Mouse (Mus musculus): ENCODE results near the gene Aplp1.

The Aplp1 gene

DNA sequence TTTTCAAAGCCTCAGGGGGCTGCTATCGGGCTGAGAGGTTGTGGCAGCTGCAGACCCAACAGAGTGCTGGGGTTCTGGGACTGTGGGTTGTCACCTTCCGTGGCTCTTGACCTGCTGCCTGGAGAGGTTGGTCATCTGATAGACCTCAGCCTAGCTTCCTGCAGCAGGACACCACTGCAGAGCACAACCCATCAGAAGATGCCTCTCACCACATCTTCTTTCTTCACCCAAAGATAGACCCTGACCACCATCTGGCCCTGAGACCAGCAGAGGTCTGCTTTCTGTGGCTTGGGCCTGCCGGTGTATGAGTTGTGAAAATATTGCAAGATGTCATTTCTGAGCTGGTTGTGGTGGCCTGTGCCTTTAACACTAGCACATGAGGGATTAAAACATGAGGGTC lies 34.3 kb downstream of the Aplp1 start:
- DNase-seq (ENCODE audit: low spot score in 2 of 2): no peak

DNA sequence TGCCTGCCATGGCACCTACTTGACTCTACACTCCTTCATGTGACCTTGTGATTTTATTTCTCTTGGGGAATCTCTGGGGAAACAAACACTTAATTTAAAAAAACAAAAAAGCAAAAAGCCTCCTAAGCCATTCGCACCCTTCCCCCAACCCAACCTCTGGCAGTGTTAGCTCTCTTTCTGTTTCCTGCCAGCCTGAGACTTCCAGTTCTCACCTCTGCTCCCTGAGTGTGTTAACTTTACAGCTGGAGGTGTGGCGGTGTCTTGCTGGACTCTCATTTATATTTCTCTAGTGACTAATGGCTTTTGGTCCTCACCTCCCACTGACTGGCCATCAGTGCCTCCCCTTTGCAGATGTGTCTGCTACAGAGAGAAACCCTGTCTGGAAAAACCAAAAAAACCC lies 35.5 kb downstream of the Aplp1 start:
- DNase-seq (ENCODE audit: low spot score in 2 of 2): no peak

DNA sequence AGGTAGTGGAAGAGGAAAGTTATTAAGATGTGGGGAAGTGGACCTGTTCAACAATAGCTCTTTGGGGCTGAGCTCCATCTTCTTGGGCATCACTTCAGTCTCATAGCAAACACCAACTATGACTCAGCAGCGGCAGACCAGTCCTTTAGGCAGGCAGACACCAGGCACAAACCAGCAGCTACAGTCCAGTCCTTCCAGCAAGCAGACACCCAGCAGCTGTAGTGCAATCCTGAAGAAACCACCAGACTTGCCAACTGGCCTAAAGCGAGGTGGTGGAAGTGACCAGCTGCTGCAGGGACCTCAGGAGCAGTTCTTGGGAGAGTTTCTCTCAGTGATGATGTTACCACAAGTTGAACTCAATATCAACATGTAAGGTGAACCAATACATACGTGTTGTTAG lies 36.7 kb downstream of the Aplp1 start:
- DNase-seq (ENCODE audit: low spot score in 2 of 2): no peak

- DNase-seq (ENCODE audit: low spot score in 2 of 2): no peak
Measured at GRCm38 (mm10) chr7:30402343-30402742, 43.0 kb downstream of the Aplp1 start.

DNA sequence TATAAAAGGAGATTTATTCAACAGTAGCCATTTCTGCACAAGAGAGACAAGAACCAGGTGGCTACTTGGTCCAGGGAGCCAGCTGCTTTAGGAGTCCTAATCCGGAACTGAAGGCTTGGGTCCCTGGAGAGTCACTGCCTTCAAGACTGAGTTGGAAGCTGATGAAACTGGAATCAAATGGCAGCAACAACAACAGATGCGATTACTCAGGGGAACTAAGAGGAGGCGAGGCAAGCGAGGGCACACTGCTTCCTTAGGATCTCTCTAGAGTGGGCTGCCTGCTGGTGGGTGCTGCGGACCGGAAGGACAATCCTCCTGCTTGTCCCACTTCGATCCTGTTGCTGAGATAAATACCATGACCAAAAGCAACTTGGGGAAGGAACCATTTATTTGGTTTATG lies 45.7 kb downstream of the Aplp1 start:
- DNase-seq (ENCODE audit: low spot score in 2 of 2): no peak

- DNase-seq (ENCODE audit: low spot score in 2 of 2): no peak
Measured at GRCm38 (mm10) chr7:30394871-30395270, 50.5 kb downstream of the Aplp1 start.

GRCm38 (mm10) chr7:30394379-30394778 lies 51.0 kb downstream of the Aplp1 start:
- peak; percentile 47 to 51 for DNase-seq (ENCODE audit: low spot score in 2 of 2)

DNA sequence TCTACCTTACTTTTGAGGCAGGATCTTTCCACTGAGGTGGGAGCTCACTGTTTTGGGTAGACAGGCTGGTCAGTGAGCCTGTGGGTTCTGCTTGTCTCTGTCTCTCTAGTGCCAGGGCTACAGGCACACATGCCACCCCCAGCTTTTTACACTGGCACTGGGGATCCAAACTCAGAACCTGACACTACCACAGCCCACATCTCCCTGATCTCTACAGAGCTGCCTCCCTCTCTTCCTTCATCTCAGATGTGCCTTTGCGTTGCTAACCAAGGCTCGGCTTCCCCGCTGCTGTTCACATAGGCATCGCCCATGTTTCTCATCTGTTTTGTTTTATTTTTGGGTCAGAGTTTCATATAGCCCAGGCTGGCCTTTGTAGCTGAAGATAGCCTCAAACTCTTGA lies 51.7 kb downstream of the Aplp1 start:
- DNase-seq (ENCODE audit: low spot score in 2 of 2): no peak

DNA sequence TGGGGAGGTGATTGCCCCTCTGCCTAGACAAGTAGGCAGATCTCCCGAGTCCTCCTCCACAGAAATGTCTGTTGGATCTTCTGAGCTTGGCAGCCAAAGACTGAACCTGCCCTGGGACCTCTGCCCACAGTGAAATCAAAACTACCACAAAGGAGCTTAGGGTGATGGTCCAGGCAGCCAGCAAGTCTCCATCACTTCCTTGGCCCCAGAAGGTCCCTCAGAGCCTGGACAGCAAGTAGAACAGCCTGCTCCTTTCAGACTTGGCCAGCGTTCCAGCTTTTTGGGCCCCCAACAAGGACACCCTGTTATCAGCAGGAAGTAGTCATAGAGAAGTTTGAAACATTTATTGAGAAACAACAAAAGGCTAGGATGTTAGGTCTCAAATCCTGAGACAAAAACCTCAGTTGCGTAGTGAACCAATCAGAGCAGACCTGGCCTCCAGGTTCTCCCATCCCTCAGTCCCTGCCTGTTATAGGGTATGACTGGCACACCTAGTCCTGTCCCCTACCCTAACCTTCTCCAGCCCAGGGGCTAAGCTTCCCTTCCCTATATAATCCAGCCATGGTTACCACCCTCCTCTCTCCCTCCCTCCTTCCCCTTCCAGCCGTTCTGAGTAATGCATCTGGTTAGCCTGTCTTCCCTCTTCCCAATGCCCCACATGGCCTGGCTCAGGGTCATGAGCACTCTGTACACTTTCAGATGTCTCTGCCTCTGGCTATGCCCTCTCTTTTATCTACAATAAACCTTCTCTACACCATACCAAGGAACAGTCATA lies 52.4 kb downstream of the Aplp1 start:
- no peak for DNase-seq (ENCODE audit: low spot score in 2 of 2)
